Mouse (Mus musculus) naive thymus-derived CD4-positive, alpha-beta T cell, adult 2 months (primary cell): Measurements from ENCODE around the gene Dach1.

Experiments
- DNase-seq: peaks from one replicate; pipeline ENCODE4 v3.0.0-alpha.2; 2011; ENCODE audit warnings: low read depth

Gene Dach1

DNA sequence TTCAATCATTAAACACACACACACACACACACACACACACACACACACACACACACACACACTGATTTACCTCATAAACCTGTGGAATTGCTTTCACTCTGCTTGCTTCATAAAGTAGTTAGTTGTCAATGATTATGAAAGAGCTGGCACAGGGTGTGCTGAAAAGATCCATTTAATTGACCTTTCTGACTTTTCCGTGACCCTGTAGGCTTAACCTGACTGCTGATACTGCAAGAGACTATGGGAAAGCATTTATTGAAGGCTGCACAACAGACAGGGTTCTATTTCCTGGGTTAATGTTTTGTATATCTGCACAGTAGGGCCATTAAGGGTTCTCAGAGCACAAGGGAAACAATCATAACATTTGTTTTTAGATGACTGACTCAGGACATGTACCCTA, 321.9 kb downstream of the Dach1 start:
- DNase-seq = no peak

- no peak for DNase-seq
Measured at GRCm38 (mm10) chr14:97839275-97839674, 330.3 kb downstream of the Dach1 start.

DNA sequence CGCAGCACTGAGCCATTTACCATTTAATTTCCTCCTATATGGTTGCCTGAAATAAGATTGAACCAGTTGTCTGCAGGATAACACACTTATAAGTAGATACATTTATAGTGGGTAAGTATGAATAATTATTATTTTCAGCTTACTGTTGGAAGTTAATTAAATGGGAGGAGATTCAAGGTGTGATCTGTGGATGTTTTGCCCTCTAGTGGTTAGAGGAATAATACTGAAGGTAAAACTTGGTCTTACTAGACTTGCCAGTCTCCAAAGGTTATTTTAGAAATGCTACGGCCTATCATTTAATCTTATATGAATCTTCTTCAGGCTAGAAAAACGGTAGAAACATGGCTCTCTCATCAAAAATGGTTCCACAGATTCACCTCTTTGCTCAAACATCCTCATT, 339.7 kb downstream of the Dach1 start:
- no peak for DNase-seq

- no peak for DNase-seq
Measured at GRCm38 (mm10) chr14:97814555-97815175, 354.9 kb downstream of the Dach1 start.

GRCm38 (mm10) chr14:97813557-97813956, 356.0 kb downstream of the Dach1 start:
- DNase-seq = no peak

DNA sequence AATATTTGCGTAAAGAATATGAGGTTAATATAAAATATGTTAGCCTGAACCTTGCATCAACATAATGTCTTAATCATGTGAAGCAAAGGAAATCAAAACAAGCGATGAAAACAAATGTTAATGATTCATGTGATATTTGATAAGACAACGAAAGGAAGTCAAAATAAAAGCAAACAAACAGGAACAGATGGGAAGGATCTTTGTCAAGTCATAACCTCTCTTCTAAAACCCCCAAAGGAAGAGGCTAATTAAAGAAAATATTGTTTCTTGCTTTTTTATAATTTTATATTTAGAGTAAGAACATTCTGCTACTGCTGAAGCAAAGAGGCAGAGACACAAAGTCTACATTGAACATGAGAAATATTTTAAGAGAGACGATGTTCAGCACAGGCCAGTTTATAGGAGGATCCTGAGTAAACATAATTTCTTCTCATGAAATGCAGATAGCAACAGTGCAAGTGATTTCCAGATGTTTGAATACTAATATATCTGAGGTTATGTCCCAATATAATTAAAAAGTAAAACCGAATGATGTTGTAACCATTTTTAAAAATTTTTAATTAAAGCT, 374.1 kb downstream of the Dach1 start:
- DNase-seq = no peak

GRCm38 (mm10) chr14:97774135-97774767, 395.3 kb downstream of the Dach1 start:
- no peak for DNase-seq

- no peak for DNase-seq
Measured at GRCm38 (mm10) chr14:97754400-97754799, 415.2 kb downstream of the Dach1 start.

- DNase-seq = no peak
Measured at GRCm38 (mm10) chr14:97753973-97754372, 415.6 kb downstream of the Dach1 start.

GRCm38 (mm10) chr14:97743252-97743651, 426.3 kb downstream of the Dach1 start:
- DNase-seq = no peak

DNA sequence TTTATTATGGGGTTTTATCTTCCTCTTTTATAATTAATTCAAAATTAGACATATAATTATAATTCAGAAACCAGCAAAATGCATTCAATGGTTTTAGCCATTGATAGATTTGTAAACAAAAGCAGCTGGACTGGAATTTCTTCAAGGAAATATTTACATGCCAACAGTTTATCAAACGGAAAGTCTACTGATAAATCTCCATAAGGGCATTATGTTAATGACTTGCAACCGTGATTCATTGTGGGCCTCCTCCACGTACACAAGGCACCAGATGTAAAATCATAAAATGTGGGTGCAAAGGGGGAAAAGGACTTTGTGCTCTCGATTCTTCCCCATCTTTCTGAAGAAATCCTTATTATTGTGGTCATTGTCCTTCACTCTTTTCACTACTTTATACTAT, 426.8 kb downstream of the Dach1 start:
- DNase-seq = no peak
